Mouse (Mus musculus): ENCODE results near the gene Ttc3. TPM values are rescaled to one million over a fixed set of nuclear protein-coding genes. Genes with fewer than 3 reads are reported as not detected.

Gene Ttc3
- polyA plus RNA-seq (2014; fragmentation: Illumina TruSeq; extraction: RNeasy Lipid Tissue Mini Kit (QIAGEN cat#74804); ENCODE audit: low read depth, low replicate concordance): 56.6 TPM

GRCm38 (mm10) chr16:94370173-94370914, at the start of gene Ttc3:
TSS of gene Ttc3 (plus strand) at chr16:94370618.

GRCm38 (mm10) chr16:94327781-94328711, 42.4 kb upstream of the Ttc3 start, which contains the start of gene Ripply3:
TSS of gene Ripply3 (plus strand) at chr16:94328420.

GRCm38 (mm10) chr16:94371301-94371931, 998 bp downstream of the Ttc3 start, which contains the start of gene Pigp:
TSS of gene Pigp (minus strand) at chr16:94371842.

Other genes with a start within 250 kb of the Ttc3 start
- gene Hlcs, start 57.0 kb upstream of the Ttc3 start, polyA plus RNA-seq (2014; fragmentation: Illumina TruSeq; extraction: RNeasy Lipid Tissue Mini Kit (QIAGEN cat#74804); ENCODE audit: low read depth, low replicate concordance): 5.6 TPM
- gene Ripply3, start 42.2 kb upstream of the Ttc3 start, polyA plus RNA-seq (2014; fragmentation: Illumina TruSeq; extraction: RNeasy Lipid Tissue Mini Kit (QIAGEN cat#74804); ENCODE audit: low read depth, low replicate concordance): 4.0 TPM
- 177 TPM for gene Pigp, start 1.2 kb downstream of the Ttc3 start, polyA plus RNA-seq (2014; fragmentation: Illumina TruSeq; extraction: RNeasy Lipid Tissue Mini Kit (QIAGEN cat#74804); ENCODE audit: low read depth, low replicate concordance)
- gene Vps26c, start 156.2 kb downstream of the Ttc3 start, polyA plus RNA-seq (2014; fragmentation: Illumina TruSeq; extraction: RNeasy Lipid Tissue Mini Kit (QIAGEN cat#74804); ENCODE audit: low read depth, low replicate concordance): 32.4 TPM
- gene Dyrk1a, start 199.4 kb downstream of the Ttc3 start, polyA plus RNA-seq (2014; fragmentation: Illumina TruSeq; extraction: RNeasy Lipid Tissue Mini Kit (QIAGEN cat#74804); ENCODE audit: low read depth, low replicate concordance): 33.7 TPM

Measured in heart, adult 10 weeks (tissue).